In genomic region chr12:95696522-95697025, GRCm38 (mm10) we compare ENCODE assay signal across 8 mouse cellular contexts. TPM values are rescaled to one million over a fixed set of nuclear protein-coding genes. Genes with fewer than 3 reads are reported as not detected.
DNase-seq lines count a peak whose midpoint lies in the region; ATAC-seq lines count a peak whose summit lies in the region.

No protein-coding gene starts in this region.

- peak overlapping the region; percentile 74 for H3K4me2 ChIP-seq in hindbrain, embryonic 12.5 days (replicated peaks)
- H3K4me2 ChIP-seq in midbrain, embryonic 16.5 days (ENCODE audit: low read length), result peak overlapping the region; percentile 78

- peak; percentile 22 to 25 for DNase-seq in layer of hippocampus, postnatal 10 days (ENCODE audit: low spot score in 2 of 2)
- DNase-seq in layer of hippocampus, adult 11-12 months (ENCODE audit: low spot score), result no peak
- DNase-seq in embryo, embryonic 9.5 days (ENCODE audit: extremely low spot score), result peak; percentile 13
- DNase-seq in urinary bladder, postnatal 10 days (ENCODE audit: low spot score), result no peak
- DNase-seq in urinary bladder, postnatal 25 days (ENCODE audit: low spot score), result no peak
- no peak for DNase-seq in gastrocnemius, adult 18-20 months (ENCODE audit: low spot score)

- ATAC-seq in hindbrain, embryonic 12.5 days (ENCODE audit: low FRiP score), result no peak
- no peak for ATAC-seq in midbrain, embryonic 16.5 days

- H3K9me3 ChIP-seq in hindbrain, embryonic 12.5 days (replicated peaks), result no peaks in the 10 kb centered on the region
- H3K9me3 ChIP-seq in midbrain, embryonic 16.5 days (replicated peaks; ENCODE audit: control insufficient read depth, low read length, poor library complexity, severe bottlenecking), result no peaks in the 10 kb centered on the region

- WGBS in hindbrain, embryonic 12.5 days, result 2% methylated on average over 6 of the region's 6 CpGs
- WGBS in midbrain, embryonic 16.5 days, result 4% methylated on average over 6 of the region's 6 CpGs

- H3K4me3 ChIP-seq in hindbrain, embryonic 12.5 days, result peak overlapping the region; percentile 75
- peak overlapping the region; percentile 86 for H3K4me3 ChIP-seq in midbrain, embryonic 16.5 days (ENCODE audit: low read depth, low read length)

- peaks cover 15% of the 10 kb centered on the region for H3K4me1 ChIP-seq in hindbrain, embryonic 12.5 days
- peaks cover 5% of the 10 kb centered on the region; the same call in 1 of the 2 replicates for H3K4me1 ChIP-seq in midbrain, embryonic 16.5 days (ENCODE audit: control insufficient read depth, insufficient read depth, low read length)

- peak overlapping the region; percentile 87 for H3K9ac ChIP-seq in hindbrain, embryonic 12.5 days
- H3K9ac ChIP-seq in midbrain, embryonic 16.5 days (ENCODE audit: low read depth, low read length), result peak overlapping the region; percentile 83

- peaks cover 18% of the 10 kb centered on the region for H3K27me3 ChIP-seq in hindbrain, embryonic 12.5 days
- H3K27me3 ChIP-seq in midbrain, embryonic 16.5 days (ENCODE audit: control insufficient read depth, insufficient read depth, low read depth, low read length), result no peaks in the 10 kb centered on the region

- peak overlapping the region; percentile 57 for H3K27ac ChIP-seq in hindbrain, embryonic 12.5 days
- peak overlapping the region; percentile 91 for H3K27ac ChIP-seq in midbrain, embryonic 16.5 days (ENCODE audit: low read length)

- no peaks in the 10 kb centered on the region for H3K36me3 ChIP-seq in hindbrain, embryonic 12.5 days
- no peaks in the 10 kb centered on the region for H3K36me3 ChIP-seq in midbrain, embryonic 16.5 days (ENCODE audit: control insufficient read depth, insufficient read depth, low read length)

RNA-seq across cellular contexts. Expression of gene Flrt2, which starts 4.5 kb away (rescaled TPM):
- total RNA-seq in layer of hippocampus, postnatal 10 days (2021), result 10 to 100 TPM; 45.9 to 49.4 TPM
- polyA plus RNA-seq in hindbrain, embryonic 12.5 days (2016; fragmentation: Nextera tagmentation; extraction: Ambion mirVana), result 50.9 and 61.4 TPM in 2 replicates
- 21.0 and 21.3 TPM in 2 replicates for polyA plus RNA-seq in midbrain, embryonic 16.5 days (2015; fragmentation: Nextera tagmentation; extraction: Ambion mirVana)
- 1 to 10 TPM; 3.8 to 8.2 TPM for total RNA-seq in gastrocnemius, adult 18-20 months (2021)

Comparison
In these comparisons a context has a peak if more than half of its experiments do, and no peak if none do; other contexts are left out.
1. DNase-seq: peak in layer of hippocampus, postnatal 10 days (2 of 2) and embryo, embryonic 9.5 days (single experiment); none in layer of hippocampus, adult 11-12 months (single experiment), urinary bladder, postnatal 10 days (single experiment), urinary bladder, postnatal 25 days (single experiment) and gastrocnemius, adult 18-20 months (single experiment).
2. RNA of gene Flrt2, which starts 4.5 kb away (total RNA-seq): 45.9 to 49.4 TPM in layer of hippocampus, postnatal 10 days; 3.8 to 8.2 TPM in gastrocnemius, adult 18-20 months; every median in the first group is over 4 times any median in the second.